ENCODE assay signal across 8 mouse cellular contexts in the genomic region with DNA sequence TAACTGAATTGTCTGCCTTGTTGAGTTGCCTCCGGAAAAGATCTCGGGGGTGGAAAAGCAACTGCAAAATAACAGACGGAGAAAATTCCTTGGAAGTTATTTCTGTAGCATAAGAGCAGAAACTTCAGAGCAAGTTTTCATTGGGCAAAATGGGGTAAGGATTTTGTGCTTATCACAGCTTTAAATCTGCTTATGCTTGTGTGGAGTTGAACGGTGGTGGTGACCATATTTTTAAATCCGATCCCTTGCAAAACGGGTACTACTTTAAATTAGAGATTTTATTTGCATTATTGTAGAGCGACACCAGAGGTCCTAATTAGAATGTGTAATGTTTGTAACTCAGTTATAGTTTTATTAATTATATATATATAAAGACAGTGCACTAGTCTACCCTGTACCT. TPM values are rescaled to one million over a fixed set of nuclear protein-coding genes. Genes with fewer than 3 reads are reported as not detected.
DNase-seq lines count a peak whose midpoint lies in the region; ATAC-seq and TF ChIP-seq lines count a peak whose summit lies in the region.

No protein-coding gene starts in this region.

- TF ChIP-seq CTCF in testis, adult 2 months (IDR thresholded peaks at IDR 0.05; ENCODE audit: control insufficient read depth, insufficient read depth, insufficient replicate concordance, low read depth, low read length) = no peak

- H3K27me3 ChIP-seq in testis, adult 2 months (ENCODE audit: control insufficient read depth, insufficient read depth, low read length) = no peaks in the 10 kb centered on the region
- H3K27me3 ChIP-seq in liver, embryonic 15.5 days = no peaks in the 10 kb centered on the region

- no peak for TF ChIP-seq POLR2A in testis, adult 2 months (IDR thresholded peaks at IDR 0.05; ENCODE audit: control insufficient read depth, low read depth, low read length)

- peak overlapping the region; percentile 94 for H3K9ac ChIP-seq in liver, embryonic 15.5 days

- H3K4me1 ChIP-seq in testis, adult 2 months (ENCODE audit: control insufficient read depth, insufficient read depth, low read length) = peaks cover 5% of the 10 kb centered on the region
- H3K4me1 ChIP-seq in liver, embryonic 15.5 days (replicated peaks) = peaks cover 51% of the 10 kb centered on the region

- no peak for ATAC-seq in CD4-positive, CD25-positive, alpha-beta regulatory T cell, adult 4 months
- no peak for ATAC-seq in liver, embryonic 15.5 days (ENCODE audit: insufficient read depth)

- peak; percentile 11 for DNase-seq in CD4-positive, CD25-positive, alpha-beta regulatory T cell, adult 2 months (ENCODE audit: low read depth, low spot score)
- DNase-seq in testis, postnatal 14 days (ENCODE audit: low spot score) = no peak
- no peak for DNase-seq in thymus, postnatal 14 days
- no peak for DNase-seq in right cerebral cortex, adult 18-20 months
- DNase-seq in urinary bladder, postnatal 4 days (ENCODE audit: low spot score in 2 of 2) = no peak

- WGBS in liver, embryonic 15.5 days (ENCODE audit: insufficient replicate concordance) = 7% methylated on average over 7 of the region's 7 CpGs

- no peaks in the 10 kb centered on the region for H3K36me3 ChIP-seq in testis, adult 2 months (ENCODE audit: control insufficient read depth, insufficient read depth, low read length)
- H3K36me3 ChIP-seq in liver, embryonic 15.5 days (replicated peaks) = no peaks in the 10 kb centered on the region

- peak overlapping the region; percentile 94 for H3K4me3 ChIP-seq in testis, adult 2 months (ENCODE audit: control insufficient read depth, low read depth, low read length)
- H3K4me3 ChIP-seq in liver, embryonic 15.5 days (replicated peaks) = peak overlapping the region; percentile 96

- H3K27ac ChIP-seq in testis, adult 2 months (ENCODE audit: control insufficient read depth, insufficient read depth, low read depth, low read length) = peak overlapping the region; percentile 8; the same call in 1 of the 2 replicates
- 0 out of 2 replicates have a peak overlapping the region, but pooled peaks have one; percentile 94 for H3K27ac ChIP-seq in liver, embryonic 15.5 days (replicated peaks)

- no peaks in the 10 kb centered on the region for H3K9me3 ChIP-seq in liver, embryonic 15.5 days (replicated peaks)

- H3K4me2 ChIP-seq in liver, embryonic 15.5 days = peak overlapping the region; percentile 99

RNA-seq across cellular contexts. Expression of gene Homer1, which starts 5.7 kb away (rescaled TPM):
- polyA plus RNA-seq in CD4-positive, CD25-positive, alpha-beta regulatory T cell, adult 4 months (2017; shearing (Covaris generic)) = 1 to 10 TPM; 3.0 to 5.6 TPM
- polyA plus RNA-seq in testis, adult 2 months (2012; rRNA removed) = 4.7 and 5.4 TPM in 2 replicates
- 2.3 and 2.4 TPM in 2 replicates for polyA plus RNA-seq in liver, embryonic 15.5 days (2015; fragmentation: Nextera tagmentation; extraction: Ambion mirVana)
